Mouse (Mus musculus): Measurements from ENCODE around the gene Gm20388. TPM values are rescaled to one million over a fixed set of nuclear protein-coding genes. Genes with fewer than 3 reads are reported as not detected.

The Gm20388 gene
- polyA plus RNA-seq, 1 experiment from 2014 or later, result 1.7 TPM

DNA sequence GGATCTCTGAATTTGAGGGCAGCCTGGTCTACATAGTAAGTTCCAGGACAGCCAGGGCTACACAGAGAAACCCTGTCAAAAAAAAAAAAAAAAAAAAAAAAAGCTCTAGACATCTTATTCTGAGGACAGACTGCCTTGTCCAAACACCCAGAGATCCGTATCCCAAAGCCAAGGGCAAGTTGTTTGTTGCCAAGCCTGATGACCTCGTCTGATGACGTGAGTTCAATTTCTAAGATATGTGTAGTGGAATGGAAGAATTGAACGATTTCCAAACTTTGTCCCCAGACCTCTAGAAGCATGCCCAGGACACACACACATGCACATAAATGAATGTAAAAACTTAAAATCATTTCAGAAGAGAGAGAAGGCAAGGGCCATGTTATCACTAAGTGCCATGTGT lies 155.6 kb downstream of the Gm20388 start:
- Histone ChIP-seq H3K27ac (no peak overlapping the region), H3K36me3 (no peaks in the 10 kb centered on the region), H3K4me3 (no peak overlapping the region), H3K9me3 (no peaks in the 10 kb centered on the region), H3K27me3 (ENCODE audit: insufficient read depth, poor library complexity, severe bottlenecking) (no peaks in the 10 kb centered on the region; the same call in 1 of the 2 replicates), H3K4me1 (replicated peaks) (peaks cover 10% of the 10 kb centered on the region)
- WGBS, result 90% methylated on average over 4 of the region's 4 CpGs
- DNase-seq (ENCODE audit: low spot score), result no peak

DNA sequence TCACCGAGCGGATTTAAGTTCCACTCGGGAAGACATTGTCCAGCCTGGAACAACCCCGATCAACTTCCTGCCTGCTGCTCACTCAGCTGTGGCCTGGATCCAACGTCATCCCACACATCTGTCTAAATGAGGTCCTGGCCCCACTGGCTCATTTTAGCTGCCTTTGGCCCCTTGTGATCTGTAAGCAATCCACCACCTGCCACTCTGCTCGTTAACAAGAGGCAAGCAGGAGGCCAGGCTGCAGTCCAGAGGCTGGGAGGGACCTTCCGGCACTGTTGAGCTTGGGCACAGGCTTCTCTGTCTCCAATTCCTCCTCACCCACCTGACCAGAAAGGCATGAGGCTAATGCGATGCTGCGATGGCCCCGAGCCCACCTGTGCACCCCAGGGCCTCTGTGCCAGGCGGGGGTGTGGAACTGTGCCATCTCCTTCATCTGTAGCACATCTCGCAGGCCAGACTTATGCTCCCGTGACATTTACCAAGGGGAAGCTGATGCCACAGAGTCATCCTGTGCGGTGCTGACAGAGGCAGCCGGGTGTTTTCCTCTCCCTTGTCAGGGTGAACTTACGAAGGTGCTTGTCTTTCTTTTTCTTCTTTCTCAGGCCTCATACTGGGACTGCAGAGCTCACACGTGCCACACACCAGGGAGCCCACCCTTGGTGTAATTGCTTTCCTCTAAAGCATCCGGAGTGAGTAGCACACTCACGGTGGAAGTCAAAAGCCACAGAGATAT lies 157.5 kb downstream of the Gm20388 start:
- Histone ChIP-seq H3K4me3 (no peak overlapping the region), H3K4me1 (replicated peaks) (peaks cover 21% of the 10 kb centered on the region), H3K9me3 (no peaks in the 10 kb centered on the region), H3K36me3 (no peaks in the 10 kb centered on the region), H3K27ac (peak overlapping the region; percentile 40; the same call in 1 of the 2 replicates), H3K27me3 (ENCODE audit: insufficient read depth, poor library complexity, severe bottlenecking) (0 out of 2 replicates have a peak, but pooled peaks cover under 1% of the 10 kb centered on the region)
- DNase-seq (ENCODE audit: low spot score), result no peak
- 65% methylated on average over 19 of the region's 19 CpGs for WGBS

DNA sequence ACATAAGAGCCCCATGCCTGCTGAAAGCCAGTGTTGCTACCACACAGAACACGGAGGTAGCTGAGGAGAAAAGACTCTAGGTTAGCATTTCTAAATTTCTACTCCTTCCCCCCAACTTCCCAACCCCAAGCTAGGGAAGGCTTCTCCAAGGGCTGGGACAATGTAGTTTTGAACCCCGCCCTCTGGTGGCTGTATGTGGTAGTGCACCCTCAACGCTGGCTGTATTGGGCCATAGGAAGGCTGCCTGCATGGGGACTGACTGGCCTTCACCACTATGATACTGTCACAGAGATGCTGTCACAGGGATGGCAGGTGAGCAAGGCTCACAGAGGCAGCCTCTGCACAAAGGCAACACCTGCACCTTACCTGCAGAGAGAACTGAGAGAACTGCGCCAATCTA lies 161.0 kb downstream of the Gm20388 start:
- H3K27ac ChIP-seq, result no peak overlapping the region
- H3K4me1 ChIP-seq (replicated peaks), result peaks cover 39% of the 10 kb centered on the region
- no peak overlapping the region for H3K4me3 ChIP-seq
- peak; percentile 87 for DNase-seq (ENCODE audit: low spot score)
- no peaks in the 10 kb centered on the region for H3K36me3 ChIP-seq
- no peaks in the 10 kb centered on the region for H3K9me3 ChIP-seq
- WGBS, result 28% methylated on average over 4 of the region's 4 CpGs
- H3K27me3 ChIP-seq (ENCODE audit: insufficient read depth, poor library complexity, severe bottlenecking), result peaks cover 12% of the 10 kb centered on the region; the same call in 1 of the 2 replicates

DNA sequence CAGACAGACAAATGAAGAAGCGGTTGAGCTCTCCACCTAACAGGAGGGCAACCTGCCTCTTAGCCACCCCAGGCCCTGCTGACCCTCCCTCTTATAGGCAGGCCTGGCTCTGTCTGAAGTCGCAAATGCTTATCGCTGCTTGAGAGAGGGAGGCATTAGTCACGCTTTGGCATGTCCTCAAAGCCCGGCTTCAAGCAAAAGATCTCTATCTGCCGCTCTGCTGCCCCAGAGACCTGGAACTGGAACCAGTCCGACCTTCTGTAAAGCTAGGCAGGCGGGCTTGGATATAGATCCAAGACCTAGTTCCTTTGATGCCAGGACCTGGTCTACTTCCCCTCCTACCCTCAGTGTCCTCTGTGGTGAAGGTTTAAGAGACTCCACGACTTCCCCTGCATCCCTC lies 161.6 kb downstream of the Gm20388 start:
- Histone ChIP-seq H3K36me3 (no peaks in the 10 kb centered on the region), H3K27me3 (ENCODE audit: insufficient read depth, poor library complexity, severe bottlenecking) (peaks cover 12% of the 10 kb centered on the region; the same call in 1 of the 2 replicates), H3K4me3 (no peak overlapping the region), H3K9me3 (no peaks in the 10 kb centered on the region), H3K27ac (peak overlapping the region; percentile 30; the same call in 1 of the 2 replicates), H3K4me1 (replicated peaks) (peaks cover 39% of the 10 kb centered on the region)
- WGBS, result 65% methylated on average over 9 of the region's 9 CpGs
- DNase-seq (ENCODE audit: low spot score), result no peak

DNA sequence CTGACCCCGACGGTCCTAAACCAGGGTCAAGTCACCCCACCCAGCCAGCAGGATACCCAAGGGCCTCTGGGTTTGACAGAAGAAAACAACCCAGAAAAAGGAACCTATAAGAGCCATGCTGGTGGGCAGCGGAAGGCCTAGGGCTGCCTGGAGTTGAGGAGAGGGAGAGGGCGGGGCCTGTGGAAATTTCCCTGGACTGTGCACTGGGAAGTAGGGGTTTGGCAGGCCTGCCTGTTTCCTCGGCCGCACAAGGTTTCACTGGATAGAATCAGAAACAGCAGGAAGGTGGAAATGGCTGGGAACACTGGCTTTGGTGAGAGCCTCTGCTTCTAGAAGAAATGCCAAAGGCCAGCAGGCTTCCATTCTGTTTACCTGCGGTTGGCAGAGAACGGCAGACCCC lies 162.2 kb downstream of the Gm20388 start:
- Histone ChIP-seq H3K4me3 (no peak overlapping the region), H3K36me3 (no peaks in the 10 kb centered on the region), H3K9me3 (no peaks in the 10 kb centered on the region), H3K27ac (peak overlapping the region; percentile 30; the same call in 1 of the 2 replicates), H3K4me1 (replicated peaks) (peaks cover 39% of the 10 kb centered on the region), H3K27me3 (ENCODE audit: insufficient read depth, poor library complexity, severe bottlenecking) (peaks cover 12% of the 10 kb centered on the region; the same call in 1 of the 2 replicates)
- 86% methylated on average over 8 of the region's 8 CpGs for WGBS
- DNase-seq (ENCODE audit: low spot score), result no peak

DNA sequence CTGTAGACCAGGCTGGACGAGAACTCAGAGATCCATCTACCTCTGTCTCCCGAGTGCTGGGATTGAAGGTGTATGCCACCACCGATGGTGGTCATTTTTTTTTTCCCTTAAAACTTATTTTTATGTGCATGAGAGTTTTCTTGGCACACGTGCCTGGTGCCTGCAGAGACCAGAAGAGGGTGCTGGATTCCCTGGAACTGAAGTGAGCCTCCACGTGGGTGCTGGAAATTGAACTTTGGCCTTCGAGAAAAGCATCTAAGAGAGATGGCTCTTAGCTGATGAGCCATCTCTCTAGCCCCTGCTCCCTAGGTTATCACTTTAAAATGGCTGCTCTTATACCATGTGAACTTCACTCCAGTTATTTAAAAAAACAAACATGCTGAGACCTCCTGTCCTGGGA lies 163.9 kb downstream of the Gm20388 start:
- no peaks in the 10 kb centered on the region for H3K36me3 ChIP-seq

DNA sequence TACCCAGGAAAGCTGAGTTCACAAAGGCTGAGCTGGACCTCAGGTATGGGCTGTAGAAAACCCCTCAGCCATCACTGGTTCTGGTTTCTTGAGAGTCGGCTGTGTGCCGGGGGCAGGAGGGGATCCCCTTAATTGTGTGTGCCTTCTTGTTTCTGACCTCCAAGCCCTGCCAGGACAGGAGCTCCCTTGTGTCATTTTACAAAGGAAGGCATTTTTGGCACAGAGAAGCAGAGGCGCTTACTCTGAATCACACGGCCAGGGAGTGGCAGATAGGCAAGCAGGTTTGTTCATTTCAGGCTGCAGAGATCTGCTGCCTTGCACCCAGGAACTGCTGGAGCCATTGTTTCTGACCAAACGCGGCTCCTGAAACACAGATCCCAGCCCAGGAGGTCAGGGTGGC lies 164.7 kb downstream of the Gm20388 start:
- 50% methylated on average over 6 of the region's 6 CpGs for WGBS
- no peak overlapping the region for H3K4me3 ChIP-seq
- peaks cover 12% of the 10 kb centered on the region; the same call in 1 of the 2 replicates for H3K27me3 ChIP-seq (ENCODE audit: insufficient read depth, poor library complexity, severe bottlenecking)
- peak overlapping the region; percentile 45 for H3K27ac ChIP-seq
- H3K4me1 ChIP-seq (replicated peaks), result peaks cover 35% of the 10 kb centered on the region
- H3K9me3 ChIP-seq, result no peaks in the 10 kb centered on the region
- H3K36me3 ChIP-seq, result peaks cover 6% of the 10 kb centered on the region
- no peak for DNase-seq (ENCODE audit: low spot score)

More for the DNA sequence above, 163.9 kb downstream of the Gm20388 start:
- no peak overlapping the region for H3K27ac ChIP-seq
- WGBS, result 75% methylated on average over 6 of the region's 6 CpGs
- no peak for DNase-seq (ENCODE audit: low spot score)
- no peak overlapping the region for H3K4me3 ChIP-seq
- H3K4me1 ChIP-seq (replicated peaks), result peaks cover 35% of the 10 kb centered on the region
- H3K9me3 ChIP-seq, result no peaks in the 10 kb centered on the region
- peaks cover 12% of the 10 kb centered on the region; the same call in 1 of the 2 replicates for H3K27me3 ChIP-seq (ENCODE audit: insufficient read depth, poor library complexity, severe bottlenecking)

DNA sequence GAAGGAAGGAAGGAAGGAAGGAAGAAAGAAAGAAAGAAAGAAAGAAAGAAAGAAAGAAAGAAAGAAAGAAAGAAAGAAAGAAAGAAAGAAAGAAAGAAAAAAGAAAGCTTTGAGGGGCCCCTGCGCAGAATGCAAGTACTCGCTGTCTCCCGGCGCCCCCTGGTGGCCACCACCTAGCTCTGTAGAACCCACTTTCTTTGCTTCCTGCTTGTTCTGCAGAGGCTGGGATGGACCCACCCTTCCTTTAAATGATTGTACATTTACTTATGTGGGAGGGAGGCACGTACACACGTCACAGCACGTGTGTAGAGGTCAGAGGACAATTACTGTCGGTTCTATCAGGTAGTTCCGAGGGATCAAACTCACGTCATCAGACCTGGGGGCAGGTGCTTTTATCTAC lies 167.4 kb downstream of the Gm20388 start:
- H3K4me1 ChIP-seq (replicated peaks), result peaks cover 19% of the 10 kb centered on the region
- peaks cover 33% of the 10 kb centered on the region for H3K36me3 ChIP-seq
- WGBS, result 16% methylated on average over 10 of the region's 10 CpGs
- DNase-seq (ENCODE audit: low spot score), result peak; percentile 68
- H3K27me3 ChIP-seq (ENCODE audit: insufficient read depth, poor library complexity, severe bottlenecking), result peaks cover 11% of the 10 kb centered on the region; the same call in 1 of the 2 replicates
- H3K9me3 ChIP-seq, result no peaks in the 10 kb centered on the region
- no peak overlapping the region for H3K27ac ChIP-seq
- no peak overlapping the region for H3K4me3 ChIP-seq

DNA sequence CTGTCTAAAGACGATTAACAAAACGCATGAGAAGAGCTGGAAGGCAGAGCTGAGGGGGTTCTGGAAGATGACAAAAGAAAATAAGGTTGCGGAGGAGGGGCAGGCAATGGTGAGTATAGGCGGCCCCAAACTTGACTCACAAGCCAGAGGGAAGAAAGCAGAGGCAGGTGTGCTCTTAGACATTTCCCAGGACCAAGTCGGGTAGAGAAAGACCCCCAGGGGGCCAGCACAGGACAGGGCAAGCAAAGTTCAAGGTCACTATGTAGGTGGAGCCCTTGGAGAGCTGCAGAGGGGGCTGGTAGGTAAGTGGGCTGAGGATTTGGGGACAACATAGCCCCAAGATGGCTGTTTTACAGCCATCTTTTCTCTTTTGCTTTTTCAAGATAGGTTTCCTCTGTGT lies 168.7 kb downstream of the Gm20388 start:
- Histone ChIP-seq H3K9me3 (no peaks in the 10 kb centered on the region), H3K27me3 (ENCODE audit: insufficient read depth, poor library complexity, severe bottlenecking) (peaks cover 6% of the 10 kb centered on the region; the same call in 1 of the 2 replicates), H3K27ac (no peak overlapping the region), H3K4me3 (no peak overlapping the region), H3K36me3 (peaks cover 42% of the 10 kb centered on the region), H3K4me1 (replicated peaks) (peaks cover 16% of the 10 kb centered on the region)
- DNase-seq (ENCODE audit: low spot score), result no peak
- 66% methylated on average over 5 of the region's 5 CpGs for WGBS

DNA sequence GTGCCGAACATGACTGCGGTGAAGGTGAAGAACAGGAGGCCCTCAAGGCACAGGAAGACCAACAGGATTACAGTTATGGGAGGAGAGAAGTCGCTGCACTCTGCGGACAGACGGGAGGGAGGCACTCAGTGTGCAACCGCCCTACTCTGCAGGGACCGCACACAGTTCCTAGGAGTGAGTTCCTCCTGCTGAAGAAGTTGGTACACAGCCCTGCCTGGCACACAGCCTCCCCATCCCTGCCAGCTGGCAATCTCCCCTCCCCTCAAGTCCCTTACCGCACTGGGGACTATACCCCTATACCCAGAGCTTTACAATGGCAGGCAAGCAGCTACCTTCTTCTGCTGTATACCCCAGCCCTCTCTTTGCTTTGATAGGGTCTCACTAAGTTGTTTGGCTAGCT lies 172.6 kb downstream of the Gm20388 start:
- WGBS, result 93% methylated on average over 8 of the region's 8 CpGs
- no peaks in the 10 kb centered on the region for H3K4me1 ChIP-seq (replicated peaks)
- H3K36me3 ChIP-seq, result peaks cover 80% of the 10 kb centered on the region
- H3K9me3 ChIP-seq, result no peaks in the 10 kb centered on the region
- H3K27me3 ChIP-seq (ENCODE audit: insufficient read depth, poor library complexity, severe bottlenecking), result no peaks in the 10 kb centered on the region
- no peak for DNase-seq (ENCODE audit: low spot score)
- no peak overlapping the region for H3K27ac ChIP-seq
- no peak overlapping the region for H3K4me3 ChIP-seq

DNA sequence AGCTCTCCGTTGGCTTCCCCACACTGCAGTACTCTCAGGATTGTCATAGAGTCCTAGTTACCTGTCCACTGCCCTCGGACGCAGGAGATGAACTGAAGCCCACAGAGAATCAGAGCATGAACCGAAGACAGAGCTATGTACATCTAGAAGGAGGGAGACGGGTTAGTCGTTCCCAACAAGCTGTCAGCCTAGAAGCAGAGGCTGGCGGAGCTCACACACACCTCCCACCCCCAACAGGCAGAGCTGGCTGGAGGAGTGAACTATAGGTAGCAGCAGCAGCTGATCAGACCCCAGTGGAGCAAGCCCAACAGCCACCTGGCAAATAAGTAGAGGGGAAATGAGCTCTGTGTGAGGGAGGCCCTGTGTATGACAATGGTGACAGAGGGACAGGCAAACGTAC lies 174.1 kb downstream of the Gm20388 start:
- DNase-seq (ENCODE audit: low spot score), result no peak
- Histone ChIP-seq H3K4me3 (no peak overlapping the region), H3K4me1 (replicated peaks) (no peaks in the 10 kb centered on the region), H3K27ac (no peak overlapping the region), H3K9me3 (no peaks in the 10 kb centered on the region), H3K36me3 (peaks cover 88% of the 10 kb centered on the region), H3K27me3 (ENCODE audit: insufficient read depth, poor library complexity, severe bottlenecking) (no peaks in the 10 kb centered on the region)
- WGBS, result 91% methylated on average over 8 of the region's 8 CpGs

DNA sequence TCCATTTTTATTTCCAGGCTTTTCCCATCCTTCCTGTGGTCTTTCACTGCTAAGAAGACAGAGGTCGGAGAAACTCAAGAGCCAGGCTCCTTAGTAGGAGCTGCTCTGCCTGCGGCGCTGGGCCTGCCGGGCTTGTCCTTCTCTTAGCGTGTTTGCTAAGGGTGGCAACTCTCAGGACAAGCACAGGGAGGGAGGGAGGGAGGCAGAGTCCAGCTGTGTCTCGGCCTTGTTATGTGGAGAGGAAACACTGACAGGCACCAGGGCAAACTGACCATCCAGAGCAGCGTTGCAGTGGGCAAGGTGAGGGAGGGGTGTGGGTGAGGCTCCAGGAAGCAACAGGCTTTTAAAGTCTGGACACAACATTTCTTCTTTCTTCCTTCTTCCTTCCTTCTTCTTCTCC lies 178.9 kb downstream of the Gm20388 start:
- 85% methylated on average over 7 of the region's 7 CpGs for WGBS
- peaks cover 91% of the 10 kb centered on the region for H3K36me3 ChIP-seq
- no peak for DNase-seq (ENCODE audit: low spot score)
- H3K27ac ChIP-seq, result no peak overlapping the region
- H3K9me3 ChIP-seq, result no peaks in the 10 kb centered on the region
- H3K27me3 ChIP-seq (ENCODE audit: insufficient read depth, poor library complexity, severe bottlenecking), result no peaks in the 10 kb centered on the region
- H3K4me3 ChIP-seq, result no peak overlapping the region
- no peaks in the 10 kb centered on the region for H3K4me1 ChIP-seq (replicated peaks)

DNA sequence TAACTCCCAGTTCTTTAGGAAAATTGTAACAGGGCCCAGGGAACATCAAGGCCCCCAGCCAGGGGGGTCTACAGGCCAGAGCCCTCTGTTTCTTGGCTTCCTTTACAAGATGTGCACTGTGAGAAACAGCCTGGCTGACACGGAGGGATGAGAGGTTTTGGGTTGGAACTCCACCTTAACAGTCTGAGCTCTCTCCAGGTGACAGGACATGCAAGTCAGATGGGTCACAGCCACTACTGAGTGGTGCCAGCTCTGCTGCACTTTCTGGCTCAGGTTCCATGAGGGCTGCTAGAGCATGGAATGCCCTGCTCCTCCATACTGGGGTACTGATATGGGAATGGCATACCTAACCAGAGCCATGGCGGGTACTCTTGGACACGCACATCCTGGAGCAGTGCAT lies 180.4 kb downstream of the Gm20388 start:
- DNase-seq (ENCODE audit: low spot score), result no peak
- Histone ChIP-seq H3K4me1 (replicated peaks) (no peaks in the 10 kb centered on the region), H3K27ac (no peak overlapping the region), H3K36me3 (peaks cover 80% of the 10 kb centered on the region), H3K27me3 (ENCODE audit: insufficient read depth, poor library complexity, severe bottlenecking) (no peaks in the 10 kb centered on the region), H3K9me3 (no peaks in the 10 kb centered on the region), H3K4me3 (no peak overlapping the region)
- 90% methylated on average over 3 of the region's 3 CpGs for WGBS

Measured in hindbrain, embryonic 10.5 days (tissue).